Mouse (Mus musculus) neural tube, embryonic 11.5 days (tissue): ENCODE results near the gene Pdlim5. TPM values are rescaled to one million over a fixed set of nuclear protein-coding genes. Genes with fewer than 3 reads are reported as not detected.

Experiments
- ATAC-seq: fragments of 200-750 bp; cut with Nextera tagmentation; 2 replicates; pipeline ENCODE4 v1.8.0; 2017; ENCODE audit warnings: moderate number of reproducible peaks, mild to moderate bottlenecking, moderate TSS enrichment, moderate library complexity; ENCODE audit not compliant: insufficient read depth, low FRiP score, low TSS enrichment
- DNase-seq: peaks from one replicate; pipeline ENCODE4 v3.0.0-alpha.2; 2015; ENCODE audit warnings: low spot score
- H3K27ac ChIP-seq: fragments of 300-500 bp; sonication (generic); 2 replicates; pipeline ENCODE4 v1.5.1; 2014; ENCODE audit warnings: low read depth, mild to moderate bottlenecking, low read length
- H3K27me3 ChIP-seq: fragments of 300-500 bp; sonication (generic); 2 replicates; pipeline ENCODE4 v1.6.1; 2014; ENCODE audit warnings: mild to moderate bottlenecking, low read length, mixed read lengths; ENCODE audit not compliant: control insufficient read depth, insufficient read depth
- H3K36me3 ChIP-seq: fragments of 300-500 bp; sonication (generic); 2 replicates; pipeline ENCODE4 v1.6.1; 2014; ENCODE audit warnings: mild to moderate bottlenecking, low read length, moderate library complexity, mixed read lengths; ENCODE audit not compliant: control insufficient read depth, insufficient read depth
- H3K4me1 ChIP-seq: fragments of 300-500 bp; sonication (generic); 2 replicates; pipeline ENCODE4 v1.6.1; 2014; ENCODE audit warnings: low read length, mixed read lengths; ENCODE audit not compliant: control insufficient read depth, insufficient read depth
- H3K4me2 ChIP-seq: fragments of 300-500 bp; sonication (generic); 2 replicates; pipeline ENCODE4 v1.6.1; 2014; ENCODE audit warnings: low read depth, mild to moderate bottlenecking, moderate library complexity
- H3K4me3 ChIP-seq: fragments of 300-500 bp; sonication (generic); 2 replicates; pipeline ENCODE4 v1.5.1; 2014; ENCODE audit warnings: low read depth, low read length
- H3K9ac ChIP-seq: fragments of 300-500 bp; sonication (generic); 2 replicates; pipeline ENCODE4 v1.6.1; 2014; ENCODE audit warnings: mild to moderate bottlenecking, low read length
- H3K9me3 ChIP-seq: fragments of 300-500 bp; sonication (generic); 2 replicates; pipeline ENCODE4 v1.6.1; 2016; ENCODE audit warnings: low read length; ENCODE audit not compliant: control insufficient read depth
- WGBS: fragments of 180-500 bp; shearing (Covaris S2); extraction: QIAGEN DNeasy Blood & Tissue Kit; methylation state at CpG from one replicate; pipeline ENCODE4 v1.1.7; 2014; 5-methylcytosine and 5-hydroxymethylcytosine counted together
- polyA plus RNA-seq: library from polyadenylated mRNA; unstranded; fragments of >200 nt; fragmentation: Nextera tagmentation; extraction: Ambion mirVana; gene quantifications from 2 replicates; pipeline ENCODE4 v1.2.1, GENCODE M21; 2014

Gene Pdlim5
- polyA plus RNA-seq, 1 experiment from 2014 or later: 20.8 TPM

DNA sequence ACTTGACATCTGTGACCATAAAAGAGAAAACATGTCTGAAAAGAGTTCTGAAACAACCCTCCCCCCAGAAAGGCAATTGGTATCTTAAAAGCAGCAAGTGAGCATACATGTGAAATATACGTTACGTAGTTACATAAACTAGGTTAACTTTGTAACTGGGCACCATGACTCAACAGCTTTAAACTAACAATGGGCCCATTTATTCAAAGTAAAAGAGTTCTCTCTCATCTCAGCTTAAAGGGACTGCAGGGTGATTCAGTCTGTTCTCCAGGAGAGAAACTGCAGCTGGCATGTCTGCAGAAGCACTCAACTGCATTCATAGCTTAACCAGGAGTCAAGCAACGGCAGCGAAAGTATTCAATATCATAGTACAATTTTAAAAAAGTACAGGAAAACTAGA lies 7.3 kb downstream of the Pdlim5 start:
- no peaks in the 10 kb centered on the region for H3K27me3 ChIP-seq
- H3K9me3 ChIP-seq: no peaks in the 10 kb centered on the region
- H3K4me2 ChIP-seq: no peak overlapping the region
- no peak for DNase-seq
- H3K4me3 ChIP-seq: no peak overlapping the region
- no peaks in the 10 kb centered on the region for H3K4me1 ChIP-seq
- no peaks in the 10 kb centered on the region for H3K36me3 ChIP-seq
- no peak overlapping the region for H3K27ac ChIP-seq
- H3K9ac ChIP-seq: no peak overlapping the region
- 58% methylated on average over 4 of the region's 4 CpGs for WGBS
- ATAC-seq: no peak

DNA sequence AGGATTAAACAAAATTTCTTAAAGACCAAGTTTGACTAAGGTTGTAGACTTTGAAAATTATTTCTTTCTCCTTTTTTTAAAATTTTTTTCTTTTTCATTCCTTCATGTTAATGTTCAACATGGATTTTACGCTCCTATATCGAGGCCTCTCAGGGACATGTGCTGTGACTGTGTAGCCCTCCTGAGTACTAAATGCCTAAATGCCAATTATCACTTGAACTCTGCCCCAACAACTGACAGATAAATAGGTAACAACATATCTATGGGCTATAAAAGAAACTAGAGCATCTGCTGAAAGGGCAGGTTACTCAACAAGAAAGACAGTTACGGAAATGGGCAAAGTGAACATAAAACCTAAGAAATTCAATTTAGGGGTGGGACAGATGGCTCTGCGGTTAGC lies 9.0 kb downstream of the Pdlim5 start:
- WGBS: 85% methylated on average over 4 of the region's 4 CpGs
- H3K4me2 ChIP-seq: no peak overlapping the region
- H3K9ac ChIP-seq: no peak overlapping the region
- H3K27ac ChIP-seq: no peak overlapping the region
- H3K4me3 ChIP-seq: no peak overlapping the region
- H3K27me3 ChIP-seq: no peaks in the 10 kb centered on the region
- no peak for DNase-seq
- no peaks in the 10 kb centered on the region for H3K9me3 ChIP-seq
- H3K4me1 ChIP-seq: no peaks in the 10 kb centered on the region
- no peak for ATAC-seq
- H3K36me3 ChIP-seq: no peaks in the 10 kb centered on the region

DNA sequence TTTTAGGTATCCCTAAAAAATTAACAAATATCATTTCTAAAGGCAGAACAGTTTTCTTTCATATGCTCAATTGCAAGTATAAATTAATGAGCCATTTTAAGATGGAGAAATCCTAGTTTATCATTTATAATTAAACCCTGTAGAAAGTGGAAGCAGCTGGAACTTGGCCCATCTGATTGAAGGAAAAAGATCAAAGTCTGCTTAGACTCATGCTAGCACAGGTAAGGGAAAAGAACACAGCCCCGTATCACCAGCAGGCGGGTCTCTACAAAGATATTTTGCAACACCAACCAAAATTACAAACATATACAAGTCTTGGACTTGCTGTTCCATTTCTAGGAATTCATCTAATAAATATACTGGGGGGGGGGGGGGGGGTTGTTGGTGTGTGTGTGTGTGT lies 9.8 kb downstream of the Pdlim5 start:
- no peaks in the 10 kb centered on the region for H3K4me1 ChIP-seq
- H3K36me3 ChIP-seq: no peaks in the 10 kb centered on the region
- no peak for DNase-seq
- no peak overlapping the region for H3K27ac ChIP-seq
- H3K9ac ChIP-seq: no peak overlapping the region
- WGBS: 92% methylated on average over 2 of the region's 2 CpGs
- no peak for ATAC-seq
- H3K4me3 ChIP-seq: no peak overlapping the region
- no peaks in the 10 kb centered on the region for H3K27me3 ChIP-seq
- no peaks in the 10 kb centered on the region for H3K9me3 ChIP-seq
- no peak overlapping the region for H3K4me2 ChIP-seq

DNA sequence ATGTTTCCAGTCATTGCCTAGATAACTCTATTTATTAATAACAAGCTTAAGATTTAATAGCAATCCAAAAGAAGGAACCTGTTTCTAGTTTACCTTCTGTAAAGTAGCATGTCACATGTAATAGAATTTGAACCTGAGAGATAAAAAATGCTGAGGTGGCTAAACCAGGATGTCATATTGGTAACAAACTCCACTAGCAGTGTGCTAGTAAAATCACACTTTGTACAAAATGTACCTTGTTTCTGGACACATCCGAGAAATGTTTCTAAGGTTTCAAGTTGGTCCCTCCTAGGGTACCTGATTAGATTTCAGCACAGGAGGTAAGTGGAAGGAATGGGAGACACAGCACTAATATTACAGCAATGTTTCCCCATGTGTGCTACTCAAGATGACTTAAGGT lies 18.9 kb downstream of the Pdlim5 start:
- no peak for ATAC-seq
- DNase-seq: no peak
- 80% methylated on average over 1 of the region's 1 CpGs for WGBS
- Histone ChIP-seq H3K27ac (no peak overlapping the region), H3K4me2 (no peak overlapping the region), H3K4me1 (peaks cover 8% of the 10 kb centered on the region; the same call in 1 of the 2 replicates), H3K9me3 (no peaks in the 10 kb centered on the region), H3K9ac (no peak overlapping the region), H3K27me3 (no peaks in the 10 kb centered on the region), H3K4me3 (no peak overlapping the region), H3K36me3 (no peaks in the 10 kb centered on the region)

DNA sequence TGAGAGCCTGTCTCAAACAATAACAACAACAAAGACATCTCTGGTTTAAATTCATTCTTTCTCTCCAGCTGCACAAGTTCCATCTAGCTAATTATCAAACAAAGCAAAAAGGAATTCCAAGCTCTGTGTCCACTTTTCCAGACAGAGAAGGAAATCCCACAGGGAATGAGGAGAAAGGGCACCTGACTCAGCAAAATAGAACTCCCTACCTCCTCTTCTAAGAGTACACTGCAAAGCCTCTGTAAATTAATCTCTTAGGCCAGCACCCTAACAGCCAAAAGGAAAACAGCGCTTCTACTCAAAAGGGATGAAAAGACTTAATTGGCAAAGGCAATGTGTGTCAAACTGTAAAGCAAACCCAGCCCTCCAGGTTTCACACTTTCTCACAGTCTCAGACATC lies 20.4 kb downstream of the Pdlim5 start:
- no peak for DNase-seq
- Histone ChIP-seq H3K4me3 (no peak overlapping the region), H3K4me2 (no peak overlapping the region), H3K9me3 (no peaks in the 10 kb centered on the region), H3K4me1 (peaks cover 8% of the 10 kb centered on the region; the same call in 1 of the 2 replicates), H3K27me3 (no peaks in the 10 kb centered on the region), H3K27ac (no peak overlapping the region), H3K9ac (no peak overlapping the region), H3K36me3 (no peaks in the 10 kb centered on the region)
- 6% methylated on average over 1 of the region's 1 CpGs for WGBS
- ATAC-seq: no peak

DNA sequence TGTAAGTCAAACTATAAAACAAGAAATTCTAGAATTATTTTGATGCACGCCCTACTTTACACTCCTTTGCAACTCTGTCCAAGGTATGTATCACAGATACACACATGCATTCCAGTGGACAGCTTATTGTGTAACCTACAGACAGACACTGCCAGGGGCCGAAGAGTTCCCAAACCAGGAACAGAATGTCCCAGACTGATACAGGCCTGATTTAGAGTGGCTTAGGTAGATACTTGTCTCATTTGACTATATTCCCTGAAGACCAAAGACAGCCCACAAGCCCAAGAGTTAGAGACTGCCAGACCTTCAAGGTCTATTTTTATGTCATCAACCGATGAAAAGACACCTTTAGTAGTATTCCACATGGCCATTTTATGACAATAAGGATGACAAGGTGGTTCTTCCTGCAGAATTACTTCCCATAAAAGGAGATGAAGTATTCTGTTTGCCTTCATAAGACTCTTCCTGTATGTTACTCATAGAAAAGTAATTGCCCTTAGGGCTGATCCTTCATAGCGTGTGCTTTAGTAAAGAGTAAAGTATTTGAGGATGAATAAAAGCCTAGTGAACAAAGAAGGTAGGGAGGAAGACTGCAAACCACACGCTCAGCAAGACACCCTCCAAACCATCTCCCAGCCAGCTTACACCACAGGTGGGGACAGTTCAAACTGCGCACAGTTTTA lies 22.9 kb downstream of the Pdlim5 start:
- H3K4me3 ChIP-seq: no peak overlapping the region
- no peak overlapping the region for H3K4me2 ChIP-seq
- DNase-seq (no peak), ATAC-seq (no peak)
- H3K4me1 ChIP-seq: peaks cover 8% of the 10 kb centered on the region; the same call in 1 of the 2 replicates
- no peaks in the 10 kb centered on the region for H3K9me3 ChIP-seq
- H3K9ac ChIP-seq: no peak overlapping the region
- H3K27me3 ChIP-seq: no peaks in the 10 kb centered on the region
- no peaks in the 10 kb centered on the region for H3K36me3 ChIP-seq
- WGBS: 90% methylated on average over 6 of the region's 6 CpGs
- no peak overlapping the region for H3K27ac ChIP-seq

DNA sequence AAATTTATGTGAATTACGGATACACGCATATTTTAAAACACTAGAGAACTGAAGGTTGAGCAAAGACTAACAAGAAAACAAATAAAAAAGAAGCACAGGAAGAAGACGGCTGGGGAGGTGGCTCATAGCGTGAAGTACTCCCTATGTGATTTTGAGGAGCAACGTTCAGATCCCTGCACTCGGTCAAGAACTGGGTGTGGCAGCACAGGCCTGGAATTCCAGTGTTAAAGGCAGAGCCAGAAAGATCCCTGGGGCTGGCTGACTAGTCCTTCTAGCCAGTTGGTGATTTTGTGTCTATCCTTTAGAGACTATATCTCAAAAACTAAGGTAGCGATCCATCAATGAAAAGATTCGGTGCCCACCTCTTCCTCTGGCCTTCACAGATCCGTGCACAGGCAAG lies 27.1 kb downstream of the Pdlim5 start:
- DNase-seq (no peak), ATAC-seq (no peak)
- H3K36me3 ChIP-seq: no peaks in the 10 kb centered on the region
- H3K27ac ChIP-seq: no peak overlapping the region
- 92% methylated on average over 9 of the region's 9 CpGs for WGBS
- no peak overlapping the region for H3K4me3 ChIP-seq
- H3K4me2 ChIP-seq: no peak overlapping the region
- no peaks in the 10 kb centered on the region for H3K27me3 ChIP-seq
- no peaks in the 10 kb centered on the region for H3K9me3 ChIP-seq
- H3K9ac ChIP-seq: no peak overlapping the region
- H3K4me1 ChIP-seq: no peaks in the 10 kb centered on the region

DNA sequence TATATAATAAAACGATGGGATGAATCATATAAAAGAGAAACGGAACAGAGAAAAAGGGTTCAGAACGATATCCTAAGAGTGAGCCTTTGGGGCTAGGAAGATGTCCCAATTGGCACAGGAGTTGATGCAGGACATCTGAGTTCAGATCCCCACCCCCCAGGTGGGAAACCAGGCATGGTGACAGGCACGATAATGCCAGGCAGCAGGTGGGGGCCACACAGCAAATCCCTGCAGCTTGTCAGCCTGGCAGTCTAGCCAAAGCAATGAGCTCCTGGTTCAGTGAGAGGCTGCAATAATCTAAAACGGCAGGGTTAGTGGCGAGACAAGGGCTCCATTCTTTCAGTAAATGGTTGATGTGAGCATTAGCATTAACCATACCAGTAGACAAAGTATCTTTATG lies 33.4 kb downstream of the Pdlim5 start:
- Histone ChIP-seq H3K4me1 (no peaks in the 10 kb centered on the region; the same call in 1 of the 2 replicates), H3K9me3 (no peaks in the 10 kb centered on the region), H3K27me3 (no peaks in the 10 kb centered on the region), H3K9ac (no peak overlapping the region), H3K36me3 (no peaks in the 10 kb centered on the region), H3K27ac (no peak overlapping the region), H3K4me3 (no peak overlapping the region), H3K4me2 (no peak overlapping the region)
- ATAC-seq: no peak
- DNase-seq: no peak
- WGBS: 74% methylated on average over 6 of the region's 6 CpGs

DNA sequence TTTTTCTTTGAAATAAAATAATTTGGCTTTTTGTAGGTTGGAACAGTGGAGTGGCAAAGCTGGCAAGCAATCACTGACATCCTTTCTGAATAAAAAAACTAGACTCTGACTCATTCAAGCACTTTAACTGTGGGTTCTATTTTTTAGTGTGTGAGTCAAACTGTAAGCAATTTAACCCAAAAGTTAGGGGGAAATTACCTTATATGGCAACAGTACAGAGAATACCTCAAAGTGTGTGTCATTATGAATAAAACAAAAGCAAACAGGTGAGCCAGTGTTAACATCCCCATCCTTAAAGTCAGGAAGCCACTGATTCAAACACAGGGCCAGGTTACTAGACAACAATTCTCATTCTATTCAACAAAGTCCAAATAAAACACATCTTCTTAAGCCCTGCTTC lies 36.5 kb downstream of the Pdlim5 start:
- DNase-seq (no peak), ATAC-seq (no peak)
- Histone ChIP-seq H3K27ac (no peak overlapping the region), H3K4me1 (no peaks in the 10 kb centered on the region; the same call in 1 of the 2 replicates), H3K4me2 (no peak overlapping the region), H3K36me3 (no peaks in the 10 kb centered on the region), H3K9ac (no peak overlapping the region), H3K27me3 (no peaks in the 10 kb centered on the region), H3K4me3 (no peak overlapping the region), H3K9me3 (no peaks in the 10 kb centered on the region)
